Mouse (Mus musculus): ENCODE results near the gene Trpc7.

Gene Trpc7

GRCm38 (mm10) chr13:56746739-56747532 lies 148.9 kb downstream of the Trpc7 start:
- in situ Hi-C loops (cut with MboI): no loop called here

GRCm38 (mm10) chr13:56742325-56742901 lies 153.4 kb downstream of the Trpc7 start:
- in situ Hi-C loops (cut with MboI): no loop called here

GRCm38 (mm10) chr13:56741691-56742090 lies 154.1 kb downstream of the Trpc7 start:
- in situ Hi-C loops (cut with MboI): no loop called here

GRCm38 (mm10) chr13:56740496-56740895 lies 155.3 kb downstream of the Trpc7 start:
- in situ Hi-C loops (cut with MboI): no loop called here

- in situ Hi-C loops (cut with MboI): no loop called here
Observed at GRCm38 (mm10) chr13:56739556-56739955, 156.2 kb downstream of the Trpc7 start.

- in situ Hi-C loops (cut with MboI): no loop called here
Observed at GRCm38 (mm10) chr13:56735212-56735875, 160.4 kb downstream of the Trpc7 start.

GRCm38 (mm10) chr13:56734617-56735016 lies 161.2 kb downstream of the Trpc7 start:
- in situ Hi-C loops (cut with MboI): no loop called here

- in situ Hi-C loops (cut with MboI): no loop called here
Observed at GRCm38 (mm10) chr13:56729046-56729445, 166.7 kb downstream of the Trpc7 start.

- in situ Hi-C loops (cut with MboI): no loop called here
Observed at GRCm38 (mm10) chr13:56726551-56726950, 169.2 kb downstream of the Trpc7 start.
